Mouse (Mus musculus) myocyte (in vitro differentiated cells): ENCODE data around the gene Dab1.

ENCODE experiments used
- E2F4 ChIP-seq: IDR thresholded peaks from one replicate; pipeline ENCODE4 v1.6.1; 2011; ENCODE audit warnings: mild to moderate bottlenecking, control low read depth, moderate library complexity; ENCODE audit not compliant: insufficient read depth
- MAX ChIP-seq: IDR thresholded peaks from one replicate; pipeline ENCODE4 v1.6.1; 2011; ENCODE audit warnings: low read depth, mild to moderate bottlenecking, control low read depth
- MYOD1 ChIP-seq, 3 experiments: IDR thresholded peaks; one replicate each; pipeline ENCODE4 v1.6.1; 2011; ENCODE audit warnings: control low read depth in 2 of 3, low read depth in 2 of 3, mild to moderate bottlenecking in 2 of 3, moderate library complexity in 1 of 3; ENCODE audit not compliant: insufficient read length in 2 of 3, control insufficient read depth in 1 of 3
- POLR2A ChIP-seq: IDR thresholded peaks from one replicate; pipeline ENCODE4 v1.6.1; 2011; ENCODE audit warnings: low read depth, mild to moderate bottlenecking, control low read depth, moderate library complexity; ENCODE audit not compliant: insufficient read length
- POLR2AphosphoS2 ChIP-seq: IDR thresholded peaks from one replicate; pipeline ENCODE4 v1.6.1; 2011; ENCODE audit warnings: low read depth, control low read depth; ENCODE audit not compliant: insufficient read length
- REST ChIP-seq: IDR thresholded peaks from one replicate; pipeline ENCODE4 v1.6.1; 2011; ENCODE audit warnings: mild to moderate bottlenecking, control low read depth, moderate library complexity; ENCODE audit not compliant: insufficient read depth, insufficient read length
- SRF ChIP-seq: IDR thresholded peaks from one replicate; pipeline ENCODE4 v1.6.1; 2011; ENCODE audit warnings: low read depth; ENCODE audit not compliant: control insufficient read depth, insufficient read length
- TCF12 ChIP-seq: IDR thresholded peaks from one replicate; pipeline ENCODE4 v1.6.1; 2011; ENCODE audit warnings: mild to moderate bottlenecking, control low read depth; ENCODE audit not compliant: poor library complexity, insufficient read depth, severe bottlenecking
- TCF3 ChIP-seq: IDR thresholded peaks from one replicate; pipeline ENCODE4 v1.6.1; 2011; ENCODE audit warnings: low read depth, control low read depth; ENCODE audit not compliant: insufficient read length
- USF1 ChIP-seq: IDR thresholded peaks from one replicate; pipeline ENCODE4 v1.6.1; 2011; ENCODE audit warnings: low read depth, mild to moderate bottlenecking, control low read depth, moderate library complexity

- no peak for TF ChIP-seq TCF12
- TF ChIP-seq POLR2A = no peak
- no peak for TF ChIP-seq E2F4
- no peak for TF ChIP-seq SRF
- TF ChIP-seq USF1 = no peak
- TF ChIP-seq MYOD1 (IDR thresholded peaks at IDR 0.05; ENCODE audit: control insufficient read depth in 1 of 3, insufficient read length in 2 of 3, low read depth in 2 of 3) = no peak
- no peak for TF ChIP-seq TCF3
- no peak for TF ChIP-seq MAX
- TF ChIP-seq POLR2AphosphoS2 = no peak
- TF ChIP-seq REST = no peak
These were observed 988.5 kb downstream of the Dab1 start for GRCm38 (mm10) chr4:104607636-104608035.
